Mouse (Mus musculus): ENCODE results near the gene Col6a4. TPM values are rescaled to one million over a fixed set of nuclear protein-coding genes. Genes with fewer than 3 reads are reported as not detected.

The Col6a4 gene
- polyA plus RNA-seq (2012; rRNA removed) (0.53 and 0.59 TPM in 2 replicates), polyA plus RNA-seq (2014; fragmentation: Nextera tagmentation; extraction: Ambion mirVana) (0.12 and 0.21 TPM in 2 replicates)

GRCm38 (mm10) chr9:106096683-106097082 is at the start of gene Col6a4:
Gene Col6a4 (minus strand): TSS chr9:106096783.
- no peaks in the 10 kb centered on the region for H3K36me3 ChIP-seq (ENCODE audit: control insufficient read depth, insufficient read depth, low read length)
- H3K4me1 ChIP-seq (ENCODE audit: control insufficient read depth, insufficient read depth, low read length): no peaks in the 10 kb centered on the region
- 35% methylated on average over 7 of the region's 7 CpGs for WGBS
- no peak within 1 kb of the TSS for H3K9ac ChIP-seq (ENCODE audit: low read depth, low read length, severe bottlenecking)
- no peaks in the 10 kb centered on the region for H3K27me3 ChIP-seq (ENCODE audit: control insufficient read depth, insufficient read depth, low read length)
- no peak within 1 kb of the TSS for H3K27ac ChIP-seq (replicated peaks; ENCODE audit: low read depth, low read length)
- DNase-seq (ENCODE audit: low spot score) (no peak), ATAC-seq (ENCODE audit: low FRiP score, low read depth) (no peak)
- no peak for TF ChIP-seq POLR2A (IDR thresholded peaks at IDR 0.05; ENCODE audit: borderline replicate concordance, extremely low read depth, insufficient read depth, insufficient read length)
- H3K9me3 ChIP-seq (ENCODE audit: control insufficient read depth, low read length): no peaks in the 10 kb centered on the region
- H3K4me3 ChIP-seq (replicated peaks; ENCODE audit: low read length): no peak within 1 kb of the TSS
- H3K4me2 ChIP-seq (replicated peaks; ENCODE audit: low read depth, low read length, severe bottlenecking): no peak within 1 kb of the TSS

GRCm38 (mm10) chr9:106145582-106145981 is 49.0 kb upstream of the Col6a4 start:
- H3K9ac ChIP-seq (ENCODE audit: low read depth, low read length, severe bottlenecking): no peak overlapping the region
- DNase-seq (ENCODE audit: low spot score) (no peak), ATAC-seq (ENCODE audit: low FRiP score, low read depth) (no peak)
- H3K36me3 ChIP-seq (ENCODE audit: control insufficient read depth, insufficient read depth, low read length): no peaks in the 10 kb centered on the region
- no peak overlapping the region for H3K27ac ChIP-seq (replicated peaks; ENCODE audit: low read depth, low read length)
- no peak overlapping the region for H3K4me3 ChIP-seq (replicated peaks; ENCODE audit: low read length)
- H3K27me3 ChIP-seq (ENCODE audit: control insufficient read depth, insufficient read depth, low read length): peaks cover 37% of the 10 kb centered on the region
- no peak overlapping the region for H3K4me2 ChIP-seq (replicated peaks; ENCODE audit: low read depth, low read length, severe bottlenecking)
- WGBS: 76% methylated on average over 2 of the region's 2 CpGs
- no peaks in the 10 kb centered on the region for H3K9me3 ChIP-seq (ENCODE audit: control insufficient read depth, low read length)
- no peak for TF ChIP-seq POLR2A (IDR thresholded peaks at IDR 0.05; ENCODE audit: borderline replicate concordance, extremely low read depth, insufficient read depth, insufficient read length)
- peaks cover 5% of the 10 kb centered on the region; the same call in 1 of the 2 replicates for H3K4me1 ChIP-seq (ENCODE audit: control insufficient read depth, insufficient read depth, low read length)

- H3K9me3 ChIP-seq (ENCODE audit: control insufficient read depth, low read length): no peaks in the 10 kb centered on the region
- peaks cover 23% of the 10 kb centered on the region for H3K27me3 ChIP-seq (ENCODE audit: control insufficient read depth, insufficient read depth, low read length)
- no peak overlapping the region for H3K4me2 ChIP-seq (replicated peaks; ENCODE audit: low read depth, low read length, severe bottlenecking)
- DNase-seq (ENCODE audit: low spot score): no peak
- no peak overlapping the region for H3K4me3 ChIP-seq (replicated peaks; ENCODE audit: low read length)
- H3K9ac ChIP-seq (ENCODE audit: low read depth, low read length, severe bottlenecking): no peak overlapping the region
- TF ChIP-seq POLR2A (IDR thresholded peaks at IDR 0.05; ENCODE audit: borderline replicate concordance, extremely low read depth, insufficient read depth, insufficient read length): no peak
- H3K4me1 ChIP-seq (ENCODE audit: control insufficient read depth, insufficient read depth, low read length): peaks cover 10% of the 10 kb centered on the region; the same call in 1 of the 2 replicates
- H3K27ac ChIP-seq (replicated peaks; ENCODE audit: low read depth, low read length): no peak overlapping the region
- no peaks in the 10 kb centered on the region for H3K36me3 ChIP-seq (ENCODE audit: control insufficient read depth, insufficient read depth, low read length)
- 75% methylated on average over 7 of the region's 7 CpGs for WGBS
- no peak for ATAC-seq (ENCODE audit: low FRiP score, low read depth)
Observed at GRCm38 (mm10) chr9:106144176-106144575, 47.6 kb upstream of the Col6a4 start.

DNA sequence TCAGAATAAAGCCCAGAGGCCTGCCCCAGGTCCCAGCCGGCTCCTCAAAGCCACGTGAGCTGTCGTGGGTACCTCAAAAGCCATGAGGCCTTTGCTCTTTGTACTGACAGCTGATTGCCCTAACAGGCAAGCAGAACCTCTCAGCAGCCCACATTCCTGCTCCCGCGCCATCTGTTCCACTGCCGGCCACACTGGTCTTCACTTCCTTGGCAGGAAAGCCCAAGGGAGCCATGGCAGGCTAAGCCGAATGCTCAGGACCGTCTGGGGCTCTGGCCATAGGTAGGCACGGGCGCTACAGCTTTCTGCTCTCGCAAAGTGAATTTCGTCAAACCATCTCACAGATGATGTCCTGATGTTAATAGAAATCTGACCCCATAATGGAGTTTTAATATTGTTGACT is 45.4 kb upstream of the Col6a4 start:
- 69% methylated on average over 12 of the region's 12 CpGs for WGBS
- no peaks in the 10 kb centered on the region for H3K36me3 ChIP-seq (ENCODE audit: control insufficient read depth, insufficient read depth, low read length)

GRCm38 (mm10) chr9:106139763-106140162 is 43.2 kb upstream of the Col6a4 start:
- Histone ChIP-seq H3K36me3 (ENCODE audit: control insufficient read depth, insufficient read depth, low read length) (no peaks in the 10 kb centered on the region), H3K27ac (replicated peaks; ENCODE audit: low read depth, low read length) (no peak overlapping the region), H3K9ac (ENCODE audit: low read depth, low read length, severe bottlenecking) (no peak overlapping the region), H3K9me3 (ENCODE audit: control insufficient read depth, low read length) (no peaks in the 10 kb centered on the region), H3K4me2 (replicated peaks; ENCODE audit: low read depth, low read length, severe bottlenecking) (no peak overlapping the region), H3K4me1 (ENCODE audit: control insufficient read depth, insufficient read depth, low read length) (0 out of 2 replicates have a peak, but pooled peaks cover 5% of the 10 kb centered on the region), H3K27me3 (ENCODE audit: control insufficient read depth, insufficient read depth, low read length) (no peaks in the 10 kb centered on the region), H3K4me3 (replicated peaks; ENCODE audit: low read length) (no peak overlapping the region)
- no peak for TF ChIP-seq POLR2A (IDR thresholded peaks at IDR 0.05; ENCODE audit: borderline replicate concordance, extremely low read depth, insufficient read depth, insufficient read length)
- ATAC-seq (ENCODE audit: low FRiP score, low read depth) (no peak; the same call in 1 of the 2 replicates), DNase-seq (ENCODE audit: low spot score) (peak; percentile 28)
- WGBS: 25% methylated on average over 10 of the region's 10 CpGs

More for the DNA sequence above, 45.4 kb upstream of the Col6a4 start:
- TF ChIP-seq POLR2A (IDR thresholded peaks at IDR 0.05; ENCODE audit: borderline replicate concordance, extremely low read depth, insufficient read depth, insufficient read length): no peak
- H3K27ac ChIP-seq (replicated peaks; ENCODE audit: low read depth, low read length): no peak overlapping the region
- no peak overlapping the region for H3K4me2 ChIP-seq (replicated peaks; ENCODE audit: low read depth, low read length, severe bottlenecking)
- 0 out of 2 replicates have a peak, but pooled peaks cover 5% of the 10 kb centered on the region for H3K4me1 ChIP-seq (ENCODE audit: control insufficient read depth, insufficient read depth, low read length)
- no peak overlapping the region for H3K4me3 ChIP-seq (replicated peaks; ENCODE audit: low read length)
- no peak for ATAC-seq (ENCODE audit: low FRiP score, low read depth)
- H3K9me3 ChIP-seq (ENCODE audit: control insufficient read depth, low read length): no peaks in the 10 kb centered on the region
- no peak overlapping the region for H3K9ac ChIP-seq (ENCODE audit: low read depth, low read length, severe bottlenecking)
- H3K27me3 ChIP-seq (ENCODE audit: control insufficient read depth, insufficient read depth, low read length): peaks cover 2% of the 10 kb centered on the region; the same call in 1 of the 2 replicates
- DNase-seq (ENCODE audit: low spot score): no peak

Data from limb, embryonic 14.5 days (tissue).